Mouse (Mus musculus): ENCODE measurements at regions not wholly inside any gene's neighbourhood (a gene's known extent, or its start where the extent isn't known, plus 50 kb on each side); places are given as distances from the start of the nearest gene placed in this dataset.

GRCm38 (mm10) chr2:72674856-72675440 is 199.0 kb downstream of the Cdca7 start:
- DNase-seq = no peak

GRCm38 (mm10) chr2:72677731-72678130 is 201.8 kb downstream of the Cdca7 start:
- no peak for DNase-seq

GRCm38 (mm10) chr2:72688031-72688430 is 212.1 kb downstream of the Cdca7 start:
- DNase-seq = no peak

GRCm38 (mm10) chr2:72701081-72701480 is 225.1 kb downstream of the Cdca7 start:
- DNase-seq = no peak

- no peak for DNase-seq
Measured at GRCm38 (mm10) chr2:72703238-72703637, 227.3 kb downstream of the Cdca7 start.

- no peak for DNase-seq
Measured at GRCm38 (mm10) chr2:72707676-72708659, 232.0 kb downstream of the Cdca7 start.

GRCm38 (mm10) chr2:72716931-72717330 is 241.0 kb downstream of the Cdca7 start:
- DNase-seq = no peak

GRCm38 (mm10) chr2:72728699-72729098 is 251.5 kb downstream of the Sp3 start:
- peak in 1 of 2 experiments; percentile 25 for DNase-seq

GRCm38 (mm10) chr2:72733371-72733770 is 246.9 kb downstream of the Sp3 start:
- no peak for DNase-seq

- no peak for DNase-seq
Measured at GRCm38 (mm10) chr2:72735035-72735434, 245.2 kb downstream of the Sp3 start.

GRCm38 (mm10) chr2:72736685-72737084 is 243.6 kb downstream of the Sp3 start:
- DNase-seq = no peak

- peak in 1 of 2 experiments; percentile 4 for DNase-seq
Measured at GRCm38 (mm10) chr2:72740391-72741361, 239.6 kb downstream of the Sp3 start.

GRCm38 (mm10) chr2:72741746-72742145 is 238.5 kb downstream of the Sp3 start:
- no peak for DNase-seq

GRCm38 (mm10) chr2:72743651-72744050 is 236.6 kb downstream of the Sp3 start:
- no peak for DNase-seq

GRCm38 (mm10) chr2:72744901-72745300 is 235.3 kb downstream of the Sp3 start:
- no peak for DNase-seq

- no peak for DNase-seq
Measured at GRCm38 (mm10) chr2:72746476-72747215, 233.6 kb downstream of the Sp3 start.

- no peak for DNase-seq
Measured at GRCm38 (mm10) chr2:72747299-72747698, 232.9 kb downstream of the Sp3 start.

- no peak for DNase-seq
Measured at GRCm38 (mm10) chr2:72749495-72749894, 230.8 kb downstream of the Sp3 start.

- no peak for DNase-seq
Measured at GRCm38 (mm10) chr2:72751441-72751840, 228.8 kb downstream of the Sp3 start.

GRCm38 (mm10) chr2:72752624-72753176 is 227.5 kb downstream of the Sp3 start:
- DNase-seq = no peak

GRCm38 (mm10) chr2:72753788-72754713 is 226.2 kb downstream of the Sp3 start:
- DNase-seq = no peak

Measured in kidney, adult 8-10 months (tissue).